Mouse (Mus musculus): ENCODE data around the gene Gm45337. TPM values are rescaled to one million over a fixed set of nuclear protein-coding genes. Genes with fewer than 3 reads are reported as not detected.

The Gm45337 gene
- polyA plus RNA-seq (2017; shearing (Covaris generic)): not detected

DNA sequence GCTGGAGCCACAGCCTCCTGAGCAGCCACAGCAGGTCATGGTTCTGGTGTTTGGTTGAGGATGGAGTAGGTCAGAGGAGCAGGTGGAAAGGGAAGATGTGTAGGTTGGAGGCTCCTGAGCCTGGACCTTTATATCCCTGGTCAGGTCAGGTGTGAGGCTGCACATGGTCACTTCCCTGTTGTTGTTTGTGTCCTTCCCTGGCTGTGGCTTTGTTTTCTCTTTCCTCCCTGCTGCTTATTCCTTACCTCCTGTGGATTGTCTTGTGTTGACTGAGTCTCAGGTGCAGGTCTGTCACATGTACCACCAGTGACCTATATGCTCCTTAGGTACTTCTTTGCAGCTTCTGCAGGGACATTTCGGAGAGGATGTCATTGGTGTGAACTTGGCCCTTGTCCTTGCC lies at the start of gene Gm45337:
Gene Gm45337, minus strand, starts transcription at position 101 of the 400 bp plus-strand sequence.

DNA sequence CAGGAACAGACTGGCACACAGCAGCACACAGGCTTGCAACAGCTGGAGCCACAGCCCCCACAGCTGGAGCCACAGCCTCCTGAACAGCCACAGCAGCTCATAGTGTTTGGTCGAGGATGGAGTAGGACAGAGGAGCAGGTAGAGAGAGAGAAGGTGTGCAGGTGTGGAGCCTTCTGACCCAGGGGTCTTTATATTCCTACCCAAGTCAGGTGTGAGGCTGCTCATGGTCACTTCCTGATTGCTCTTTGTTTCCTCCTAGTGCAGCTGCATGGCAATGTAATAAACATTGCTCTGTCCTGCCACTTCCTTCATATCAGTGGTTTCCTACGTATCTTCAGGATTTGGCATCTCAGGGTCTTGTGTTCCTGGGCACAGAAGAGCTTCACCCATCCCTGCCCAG lies 45.9 kb upstream of the Gm45337 start, which contains the start of gene Gm10153:
Gene Gm10153, minus strand, starts transcription at position 101 of the 400 bp plus-strand sequence.

DNA sequence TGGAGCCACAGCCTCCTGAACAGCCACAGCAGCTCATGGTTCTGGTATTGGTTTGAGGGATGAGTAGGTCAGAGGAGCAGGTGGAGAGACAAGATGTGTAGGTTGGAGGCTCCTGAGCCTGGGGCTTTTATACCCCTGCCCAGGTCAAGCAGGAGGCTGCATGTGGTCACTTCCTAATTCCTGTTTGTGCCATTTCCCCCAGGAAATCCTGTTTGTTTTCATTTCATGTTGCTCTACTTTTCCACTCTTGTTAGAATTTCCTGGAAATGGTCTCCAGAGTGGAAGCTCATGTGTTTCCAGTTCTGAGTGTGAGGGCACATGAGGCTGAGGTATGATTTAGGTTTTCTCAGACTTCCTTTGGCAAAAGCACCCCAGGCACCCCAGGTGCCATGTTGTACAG lies 31.5 kb upstream of the Gm45337 start, which contains the start of gene Krtap5-2:
Gene Krtap5-2, minus strand, starts transcription at position 101 of the 400 bp plus-strand sequence.

DNA sequence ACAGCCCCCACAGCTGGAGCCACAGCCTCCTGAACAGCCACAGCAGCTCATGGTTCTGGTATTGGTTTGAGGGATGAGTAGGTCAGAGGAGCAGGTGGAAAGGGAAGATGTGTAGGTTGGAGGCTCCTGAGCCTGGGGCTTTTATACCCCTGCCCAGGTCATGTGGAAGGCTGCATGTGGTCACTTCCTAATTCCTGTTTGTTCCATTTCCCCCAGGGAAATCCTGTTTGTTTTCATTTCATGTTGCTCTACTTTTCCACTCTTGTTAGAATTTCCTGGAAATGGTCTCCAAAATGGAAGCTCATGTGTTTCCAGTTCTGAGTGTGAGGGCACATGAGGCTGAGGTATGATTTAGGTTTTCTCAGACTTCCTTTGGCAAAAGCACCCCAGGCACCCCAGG lies 21.2 kb upstream of the Gm45337 start, which contains the start of gene Gm4553:
Gene Gm4553, minus strand, starts transcription at position 101 of the 400 bp plus-strand sequence.

DNA sequence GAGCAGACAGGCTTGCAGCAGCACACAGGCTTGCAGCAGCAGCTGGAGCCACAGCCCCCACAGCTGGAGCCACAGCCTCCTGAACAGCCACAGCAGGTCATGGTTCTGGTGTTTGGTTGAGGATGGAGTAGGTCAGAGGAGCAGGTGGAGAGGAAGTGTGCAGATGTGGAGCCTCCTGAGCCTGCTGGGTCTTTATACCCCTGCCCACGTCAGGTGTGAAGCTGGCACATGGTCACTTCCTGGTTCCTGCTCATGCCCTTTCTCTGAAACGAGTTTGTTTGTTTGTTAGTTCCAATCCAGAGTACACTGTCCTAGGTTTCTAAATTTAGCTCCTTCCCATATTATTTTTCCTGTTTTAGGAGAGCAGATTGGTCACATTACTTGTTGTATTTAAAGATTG lies 12.6 kb upstream of the Gm45337 start, which contains the start of gene Gm29735:
Gene Gm29735, minus strand, starts transcription at position 101 of the 400 bp plus-strand sequence.

DNA sequence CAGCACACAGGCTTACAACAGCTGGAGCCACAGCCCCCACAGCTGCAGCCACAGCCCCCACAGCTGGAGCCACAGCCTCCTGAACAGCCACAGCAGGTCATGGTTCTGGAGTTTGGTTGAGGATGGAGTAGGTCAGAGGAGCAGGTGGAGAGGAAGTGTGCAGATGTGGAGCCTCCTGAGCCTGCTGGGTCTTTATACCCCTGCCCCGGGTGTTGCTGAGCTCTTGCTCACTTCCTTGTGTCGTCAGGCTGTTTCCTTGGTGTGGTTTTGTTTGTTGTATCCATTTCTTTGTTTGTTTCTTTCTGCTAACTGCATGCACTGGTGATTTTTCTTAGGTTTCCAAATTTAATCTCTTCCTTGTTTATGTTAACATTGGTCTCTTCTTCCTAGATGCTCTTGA lies 8.5 kb downstream of the Gm45337 start, which contains the start of gene Gm39115:
Gene Gm39115, minus strand, starts transcription at position 101 of the 400 bp plus-strand sequence.

DNA sequence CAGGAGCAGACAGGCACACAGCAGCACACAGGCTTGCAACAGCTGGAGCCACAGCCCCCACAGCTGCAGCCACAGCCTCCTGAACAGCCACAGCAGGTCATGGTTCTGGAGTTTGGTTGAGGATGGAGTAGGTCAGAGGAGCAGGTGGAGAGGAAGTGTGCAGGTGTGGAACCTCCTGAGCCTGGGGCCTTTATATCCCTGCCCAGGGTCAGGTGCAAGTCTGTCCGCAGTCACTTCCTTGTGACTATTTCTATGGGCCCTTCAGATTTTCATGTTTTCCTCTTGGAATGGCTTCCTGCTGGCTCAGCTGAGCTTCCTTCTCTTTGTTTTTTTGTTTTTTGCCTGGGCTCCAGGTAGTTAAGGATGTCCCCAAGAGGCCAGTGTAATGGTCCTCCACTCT lies 23.8 kb downstream of the Gm45337 start, which contains the start of gene Gm45618:
Gene Gm45618, minus strand, starts transcription at position 101 of the 400 bp plus-strand sequence.

DNA sequence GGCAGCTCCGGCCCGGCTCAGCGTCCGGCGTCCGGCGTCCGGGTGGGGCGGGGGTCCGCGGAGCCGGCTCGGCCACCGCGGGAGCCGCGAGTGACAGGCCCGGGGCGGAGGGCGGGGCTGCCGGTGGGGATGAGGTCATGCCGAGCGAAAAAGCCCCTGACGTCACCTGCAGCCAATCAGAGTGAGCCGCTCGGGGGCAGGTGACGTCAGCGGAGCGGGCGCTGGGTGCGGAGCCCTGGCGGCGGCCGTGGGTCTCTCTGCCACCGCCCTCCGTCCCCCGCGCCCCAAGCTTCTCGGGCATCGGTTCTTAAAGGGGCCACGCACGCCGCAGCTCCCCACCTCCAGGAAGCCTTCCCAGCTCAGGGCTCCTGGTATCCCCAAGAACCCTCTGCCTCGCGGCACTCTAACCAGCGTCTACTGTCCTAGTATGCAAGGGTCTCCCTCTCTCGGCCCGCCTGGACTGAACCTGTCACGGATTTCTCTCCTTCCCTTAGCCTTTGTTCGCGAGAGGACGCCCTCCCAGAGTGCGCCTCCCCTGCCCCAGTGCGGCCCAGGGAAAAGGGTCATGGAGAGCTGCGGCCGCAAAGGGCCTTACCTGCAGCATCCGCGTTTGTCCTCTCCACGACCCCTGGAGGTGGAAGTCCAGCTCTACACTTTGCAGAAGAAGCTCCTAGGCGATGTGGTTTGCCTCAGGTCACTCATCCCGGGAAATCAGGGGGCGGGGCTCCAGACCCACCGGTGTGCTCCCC lies 49.0 kb downstream of the Gm45337 start, which contains the start of gene Dusp8:
Gene Dusp8, minus strand, starts transcription at position 661 of the 749 bp plus-strand sequence.

Other genes with a start within 250 kb of the Gm45337 start
- 76.0 TPM for gene Tollip, start 226.1 kb downstream of the Gm45337 start, polyA plus RNA-seq (2017; shearing (Covaris generic))
- 0.88 TPM for gene Brsk2, start 194.9 kb downstream of the Gm45337 start, polyA plus RNA-seq (2017; shearing (Covaris generic))
- 154 TPM for gene Mob2, start 83.5 kb downstream of the Gm45337 start, polyA plus RNA-seq (2017; shearing (Covaris generic))
- gene Dusp8, start 48.8 kb downstream of the Gm45337 start, polyA plus RNA-seq (2017; shearing (Covaris generic)): 5.1 TPM
- gene Gm45618, start 23.9 kb downstream of the Gm45337 start, polyA plus RNA-seq (2017; shearing (Covaris generic)): not detected
- not detected for gene Gm39115, start 8.6 kb downstream of the Gm45337 start, polyA plus RNA-seq (2017; shearing (Covaris generic))
- not detected for gene Gm29735, start 12.5 kb upstream of the Gm45337 start, polyA plus RNA-seq (2017; shearing (Covaris generic))
- gene Gm4553, start 21.1 kb upstream of the Gm45337 start, polyA plus RNA-seq (2017; shearing (Covaris generic)): not detected
- not detected for gene Krtap5-2, start 31.4 kb upstream of the Gm45337 start, polyA plus RNA-seq (2017; shearing (Covaris generic))
- not detected for gene Gm10153, start 45.8 kb upstream of the Gm45337 start, polyA plus RNA-seq (2017; shearing (Covaris generic))
- gene Krtap5-3, start 56.8 kb upstream of the Gm45337 start, polyA plus RNA-seq (2017; shearing (Covaris generic)): not detected
- not detected for gene Gm7579, start 67.3 kb upstream of the Gm45337 start, polyA plus RNA-seq (2017; shearing (Covaris generic))
- gene Krtap5-5, start 85.4 kb upstream of the Gm45337 start, polyA plus RNA-seq (2017; shearing (Covaris generic)): not detected
- gene Gm40460, start 96.5 kb upstream of the Gm45337 start, polyA plus RNA-seq (2017; shearing (Covaris generic)): not detected
- gene Gm2431, start 113.7 kb upstream of the Gm45337 start, polyA plus RNA-seq (2017; shearing (Covaris generic)): not detected
- not detected for gene Gm4559, start 129.8 kb upstream of the Gm45337 start, polyA plus RNA-seq (2017; shearing (Covaris generic))
- not detected for gene Krtap5-1, start 152.5 kb upstream of the Gm45337 start, polyA plus RNA-seq (2017; shearing (Covaris generic))
- gene Krtap5-4, start 158.9 kb upstream of the Gm45337 start, polyA plus RNA-seq (2017; shearing (Covaris generic)): not detected
- 3.5 TPM for gene Ifitm10, start 229.1 kb upstream of the Gm45337 start, polyA plus RNA-seq (2017; shearing (Covaris generic))
- 4.7 TPM for gene Gm49369, start 238.1 kb upstream of the Gm45337 start, polyA plus RNA-seq (2017; shearing (Covaris generic))
- 251 TPM for gene Ctsd, start 243.4 kb upstream of the Gm45337 start, polyA plus RNA-seq (2017; shearing (Covaris generic))